Mouse (Mus musculus): Measurements from ENCODE around the gene Npc2.

DNA sequence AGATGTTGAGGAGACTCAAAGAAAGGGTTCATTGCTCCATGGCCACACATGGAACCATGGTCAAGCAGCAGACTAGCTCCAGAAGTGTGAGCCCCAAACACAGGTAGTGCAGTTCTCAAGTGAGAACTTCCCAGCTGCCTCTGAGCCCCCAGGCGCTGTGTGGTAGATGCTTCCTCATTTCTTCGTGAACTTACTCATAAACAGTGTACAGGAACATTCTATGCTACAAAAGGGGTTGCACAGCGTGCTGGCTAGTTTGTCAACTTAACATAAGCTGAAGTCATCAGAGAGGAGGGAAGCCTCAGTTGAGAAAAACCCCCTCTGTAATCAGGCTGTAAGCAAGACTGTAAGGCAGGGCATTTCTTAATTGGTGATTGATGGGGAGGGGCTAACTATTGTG is 29.7 kb upstream of the Npc2 start:
- TF ChIP-seq CTCF (conservative IDR thresholded peaks at IDR 0.05; ENCODE audit: insufficient read depth, insufficient read length, low read depth, low read length) = no peak
- TF ChIP-seq POLR2A (IDR thresholded peaks at IDR 0.05; ENCODE audit: low read depth, low read length) = no peak
